Mouse (Mus musculus) A20 (cell line): ENCODE measurements around the gene Lrtm2.
"Not testable (repeated sequence)": the region's sequence is repeated elsewhere in the genome, so short reads cannot be mapped to it uniquely, and the experiment has no call there.

ENCODE experiments used
- DNase-seq: peaks from one replicate; pipeline ENCODE4 v3.0.0-alpha.2; 2011; ENCODE audit warnings: low read depth, low spot score

Lrtm2 gene

DNA sequence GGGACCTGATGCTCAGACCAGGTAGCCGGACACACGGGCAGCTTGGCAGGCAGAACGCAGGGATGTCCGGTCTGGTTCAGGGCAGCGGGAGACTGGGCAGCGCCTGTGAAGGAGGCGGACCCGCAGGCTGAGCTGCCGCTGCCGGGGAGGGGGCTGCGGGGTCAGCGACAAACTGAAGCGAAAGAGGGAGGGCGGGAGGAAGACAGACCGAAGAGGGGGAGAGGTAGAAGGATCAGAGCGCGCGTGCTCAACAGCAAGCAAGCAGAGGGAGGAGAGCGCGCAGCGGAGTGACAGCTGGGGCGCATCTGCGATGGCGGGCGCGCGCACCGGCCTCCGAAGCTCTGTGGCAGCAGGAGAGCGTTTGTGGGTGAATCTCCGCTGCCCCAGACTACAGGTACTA is at the start of gene Lrtm2:
TSS of gene Lrtm2 (minus strand) at position 261 of the 400 bp plus-strand sequence.
- DNase-seq = no peak

DNA sequence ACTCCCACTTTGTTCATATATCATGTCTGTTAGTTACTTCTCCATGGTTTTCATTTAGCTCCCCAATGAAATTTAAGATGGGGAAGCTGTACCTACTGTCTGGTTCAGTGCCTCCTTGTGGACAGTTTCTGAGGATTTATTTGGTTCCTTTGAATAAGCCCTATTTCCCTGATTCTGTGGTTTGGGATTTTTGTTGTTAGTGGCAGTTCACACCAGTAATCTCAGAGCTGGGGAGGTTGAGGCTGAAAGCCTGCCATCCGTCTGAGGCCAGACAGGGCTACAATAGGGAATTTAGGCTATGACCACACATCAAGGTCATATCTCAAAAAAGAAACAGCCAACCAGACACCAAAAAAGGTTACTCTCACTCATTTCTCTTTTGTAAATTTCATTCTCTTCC is 48.1 kb upstream of the Lrtm2 start:
- DNase-seq = no peak

DNA sequence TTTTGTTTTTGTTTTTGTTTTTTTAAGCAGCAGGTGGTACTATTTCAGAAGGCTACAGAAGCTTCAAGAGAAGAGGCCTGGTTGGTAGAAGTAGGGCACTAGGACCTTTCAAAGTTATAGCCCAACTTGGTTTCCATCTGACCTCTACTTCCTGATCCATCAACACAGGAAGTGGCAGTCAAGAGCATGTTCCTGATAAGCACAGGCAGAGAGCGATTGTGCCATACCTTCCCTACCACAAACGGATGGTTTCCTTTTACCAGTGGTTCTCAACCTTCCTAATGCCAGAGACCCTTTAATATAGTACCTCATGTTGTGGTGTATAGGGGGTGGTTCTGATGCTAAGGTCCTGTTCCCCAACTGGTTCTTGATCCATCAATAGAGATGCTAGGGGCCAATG is 47.0 kb upstream of the Lrtm2 start:
- no peak for DNase-seq

DNA sequence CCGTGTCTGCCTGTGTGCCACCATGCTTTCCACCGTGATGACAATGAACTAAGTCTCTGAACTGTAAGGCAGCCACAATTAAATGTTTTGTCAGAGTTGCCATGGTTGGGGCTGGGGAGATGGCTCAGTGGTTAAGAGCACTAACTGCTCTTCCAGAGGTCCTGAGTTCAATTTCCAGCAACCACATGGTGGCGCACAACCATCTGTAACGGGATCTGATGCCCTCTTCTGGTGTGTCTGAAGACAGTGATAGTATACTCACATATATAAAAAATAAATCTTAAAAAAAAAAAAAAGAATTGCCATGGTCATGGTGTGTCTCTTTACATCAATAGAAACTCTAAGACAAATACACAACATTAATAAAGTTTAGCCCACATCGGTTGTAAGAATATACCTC is 44.5 kb upstream of the Lrtm2 start:
- DNase-seq = no peak

DNA sequence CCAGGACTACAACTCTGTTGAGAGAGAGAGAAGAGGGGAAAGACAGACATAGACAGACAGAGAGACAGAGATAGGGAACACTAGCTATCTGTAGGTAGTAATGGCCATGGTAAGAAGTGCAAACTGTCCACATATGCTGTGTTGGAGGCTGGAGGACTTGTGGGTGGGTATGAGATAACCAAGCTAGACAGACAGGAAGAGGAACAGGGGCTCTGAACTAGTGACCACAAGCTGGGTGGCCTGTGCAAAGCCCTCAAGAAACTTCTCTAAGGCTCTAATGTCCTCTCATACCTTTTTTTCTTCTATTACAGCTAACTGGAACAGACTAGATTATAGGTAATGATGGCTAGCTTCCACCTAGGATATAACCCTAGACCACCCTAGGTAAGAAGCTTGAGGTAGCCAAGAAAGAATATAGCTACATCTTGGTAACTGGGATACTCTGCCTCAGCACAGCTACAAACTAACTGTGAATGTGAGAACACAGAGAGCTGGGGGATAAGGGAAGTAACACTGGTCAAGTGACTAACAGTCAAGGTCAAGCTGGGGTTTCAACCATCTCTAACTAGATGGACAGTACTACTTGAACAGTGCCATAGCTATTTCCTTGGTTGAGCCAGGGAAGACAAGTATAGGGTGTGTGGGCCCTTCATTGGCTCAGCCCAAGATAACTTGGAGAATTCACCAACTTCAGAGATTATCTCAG is 42.6 kb upstream of the Lrtm2 start:
- no peak for DNase-seq

DNA sequence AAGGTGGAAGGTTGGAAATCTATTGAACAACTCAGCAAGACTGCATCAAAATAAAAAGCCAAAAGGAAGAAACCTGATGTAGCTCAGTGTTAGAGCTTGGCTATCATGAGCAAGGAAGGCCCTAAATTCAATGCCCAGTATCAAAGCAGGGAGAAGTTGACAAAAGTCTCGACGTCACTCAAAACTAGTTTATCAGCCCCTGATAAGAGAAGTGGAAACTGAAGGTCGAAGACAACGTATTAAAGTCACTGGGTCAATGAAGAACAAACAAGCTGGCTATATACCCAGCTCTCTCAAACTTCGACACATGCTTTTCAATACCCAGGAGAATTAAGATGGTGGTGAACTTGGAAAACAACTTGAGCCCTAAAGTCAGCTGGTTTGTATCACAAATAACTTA is 41.7 kb upstream of the Lrtm2 start:
- DNase-seq = no peak

DNA sequence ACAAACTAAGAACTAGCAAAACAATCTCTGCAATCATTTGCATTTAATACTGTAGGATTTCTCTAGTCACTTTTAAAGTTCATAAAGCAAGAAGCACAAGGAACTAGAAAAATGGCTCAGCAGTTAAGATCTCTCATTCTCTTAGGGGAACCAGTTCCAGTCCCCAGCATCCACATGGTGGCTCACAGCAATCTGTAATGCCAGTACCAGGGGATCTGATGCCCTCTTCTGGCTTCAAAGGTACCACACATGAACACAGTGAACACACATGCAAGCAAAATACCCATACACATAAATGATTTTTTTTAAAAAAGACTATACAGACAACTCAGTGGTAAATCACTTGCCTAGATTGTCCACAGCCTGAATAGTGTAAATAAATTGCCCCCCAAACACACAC is 41.1 kb upstream of the Lrtm2 start:
- peak; percentile 47 for DNase-seq

DNA sequence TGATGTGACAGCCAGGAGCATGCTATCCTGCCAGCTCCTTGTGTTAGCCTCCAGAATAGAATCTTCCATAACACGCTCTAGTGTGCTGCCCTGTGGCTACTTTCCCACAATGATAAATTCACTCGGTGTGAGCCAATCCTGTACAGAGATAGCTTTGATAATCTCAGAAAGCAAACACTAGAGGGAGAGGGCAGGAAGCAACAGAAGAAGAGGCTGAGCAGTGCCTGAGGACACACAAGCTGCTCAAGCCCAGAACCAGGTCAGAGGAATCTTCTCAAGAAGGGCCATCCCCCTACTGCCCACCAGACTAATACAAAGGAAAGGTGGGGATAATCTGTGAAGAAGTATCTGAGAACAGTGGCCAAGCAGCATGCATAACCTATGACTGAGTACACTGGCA is 36.8 kb upstream of the Lrtm2 start:
- no peak for DNase-seq

DNA sequence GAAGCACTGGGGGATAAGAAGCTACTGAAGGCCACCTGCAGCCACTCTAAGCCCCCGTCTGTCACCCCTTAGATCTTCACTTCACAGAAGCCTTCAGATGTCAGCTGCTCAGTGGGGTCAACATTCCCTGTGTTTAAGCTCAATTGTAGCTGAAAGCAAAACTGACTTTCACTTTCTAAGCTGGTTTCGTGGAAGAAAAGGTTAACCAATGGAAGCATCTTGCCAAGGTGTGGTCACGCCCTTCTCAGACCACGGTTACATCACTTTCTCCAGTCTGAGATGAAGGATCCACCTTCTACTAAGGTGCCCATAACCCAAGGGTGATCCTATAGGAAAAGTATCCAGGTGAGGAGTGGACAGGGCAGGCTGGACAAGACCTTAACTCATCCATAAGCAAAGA is 36.2 kb upstream of the Lrtm2 start:
- DNase-seq = not testable (repeated sequence)

DNA sequence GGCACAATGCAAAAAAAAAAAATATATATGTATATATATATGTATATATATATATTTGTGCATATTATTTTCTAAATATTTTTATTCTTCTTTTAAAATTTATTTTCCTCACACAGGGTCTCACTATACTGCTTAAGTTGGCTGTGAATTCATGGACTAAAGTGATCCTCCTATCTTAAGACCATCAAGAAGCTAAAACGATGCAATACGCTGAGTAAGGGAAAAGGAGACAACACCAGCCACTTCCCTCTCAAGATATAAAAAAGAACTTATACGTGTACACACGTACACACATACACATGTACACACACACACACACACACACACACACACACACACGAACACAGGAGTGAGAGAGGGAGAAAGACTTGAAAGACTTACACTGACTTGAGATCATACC is 33.0 kb upstream of the Lrtm2 start:
- DNase-seq = no peak

DNA sequence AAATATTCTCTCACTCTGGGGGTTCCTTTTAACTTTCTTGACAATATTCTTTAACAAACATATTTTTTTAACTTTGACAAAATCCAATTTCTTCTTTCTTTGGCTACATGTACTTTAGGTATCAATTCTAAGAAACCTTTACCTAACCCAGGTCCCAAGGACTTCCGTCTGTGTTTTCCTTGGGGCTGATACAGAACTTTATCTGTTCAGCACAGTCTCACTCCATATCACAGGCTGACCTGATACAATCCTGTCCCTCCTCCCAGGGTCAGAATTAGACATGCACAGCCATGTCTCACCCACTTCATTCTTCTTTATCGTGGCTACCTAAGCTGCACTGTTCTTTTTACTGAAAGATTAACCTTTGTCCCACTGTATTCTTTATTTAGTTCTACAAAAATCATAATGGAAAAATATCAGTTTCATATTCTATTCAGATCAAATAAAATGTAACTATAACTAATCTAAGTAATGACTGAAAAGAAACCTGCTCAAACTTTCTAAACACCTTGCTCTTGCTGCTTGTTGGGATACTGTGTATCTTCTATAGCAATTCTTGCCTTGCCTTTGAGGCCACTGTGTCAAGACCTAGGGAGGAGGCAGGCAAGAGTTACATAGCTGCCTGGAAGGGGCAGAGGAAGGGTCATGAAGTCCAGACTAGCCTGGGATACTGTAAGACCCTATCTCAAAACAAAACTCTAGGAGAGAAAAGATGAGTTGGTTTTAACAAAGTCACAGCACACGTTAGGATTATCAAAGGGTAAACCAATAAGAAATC is 30.5 kb upstream of the Lrtm2 start:
- no peak for DNase-seq

DNA sequence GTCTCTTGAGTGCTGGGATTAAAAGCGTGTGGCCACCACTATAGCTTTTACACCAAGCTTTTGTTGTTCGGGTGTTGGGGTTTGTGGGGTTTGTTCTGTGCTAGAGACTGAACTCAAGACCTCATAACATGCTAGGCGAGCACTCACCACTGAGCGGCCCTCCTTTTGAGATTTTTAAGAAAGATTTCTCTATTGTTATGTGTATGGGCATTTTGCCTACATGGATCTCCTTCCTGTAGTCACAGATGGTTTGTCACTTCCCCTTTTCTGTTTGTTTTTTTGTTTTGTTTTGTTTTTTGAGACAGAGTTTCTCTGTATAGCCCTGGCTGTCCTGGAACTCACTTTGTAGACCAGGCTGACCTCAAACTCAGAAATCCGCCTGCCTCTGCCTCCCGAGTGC is 29.7 kb upstream of the Lrtm2 start:
- peak; percentile 29 for DNase-seq

DNA sequence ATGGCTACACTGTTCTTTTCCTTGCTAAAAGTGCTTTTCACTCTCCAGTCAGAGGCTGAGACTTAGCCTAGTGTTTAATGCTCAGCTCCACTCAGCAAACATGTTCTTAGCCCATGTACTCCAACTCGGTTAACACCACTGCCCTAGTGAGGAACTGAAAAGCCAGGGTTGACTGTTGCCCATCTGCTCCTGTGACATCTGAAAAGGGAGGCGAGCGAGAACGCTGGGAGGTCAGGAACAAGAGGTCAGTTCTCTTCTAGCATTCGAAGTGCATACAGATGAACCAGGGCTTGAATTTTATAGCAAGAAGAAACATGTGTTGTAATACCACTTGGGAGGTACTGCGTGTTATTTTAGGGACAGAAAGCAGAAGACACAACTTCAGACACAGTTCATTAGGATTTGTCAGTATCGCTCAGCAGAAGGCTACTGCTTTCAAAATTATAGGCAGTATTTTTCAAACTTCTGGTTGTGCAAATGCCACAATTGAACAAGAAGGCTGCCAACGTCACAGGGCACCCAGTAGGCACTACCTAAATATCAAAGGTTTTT is 27.5 kb upstream of the Lrtm2 start:
- peak; percentile 44 for DNase-seq

DNA sequence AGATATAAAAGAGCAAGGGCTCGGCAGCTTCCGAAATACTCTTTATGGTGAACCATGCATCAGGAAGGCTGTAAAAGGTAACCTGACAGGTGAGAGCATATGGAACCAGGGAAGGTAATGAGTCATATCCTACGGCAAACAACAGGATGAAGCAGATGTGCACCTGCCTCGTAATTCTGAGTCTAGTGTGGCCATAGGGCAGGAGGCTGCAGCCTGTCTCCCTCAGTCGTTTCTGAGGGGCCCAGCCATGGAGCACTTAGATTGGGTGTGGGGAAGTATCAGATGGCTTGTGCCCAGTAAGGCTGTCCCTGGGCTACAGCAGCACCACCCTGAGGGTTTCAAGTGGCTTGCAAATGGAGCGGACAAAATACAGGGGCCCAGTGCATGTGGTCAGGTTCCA is 21.9 kb upstream of the Lrtm2 start:
- DNase-seq = no peak

DNA sequence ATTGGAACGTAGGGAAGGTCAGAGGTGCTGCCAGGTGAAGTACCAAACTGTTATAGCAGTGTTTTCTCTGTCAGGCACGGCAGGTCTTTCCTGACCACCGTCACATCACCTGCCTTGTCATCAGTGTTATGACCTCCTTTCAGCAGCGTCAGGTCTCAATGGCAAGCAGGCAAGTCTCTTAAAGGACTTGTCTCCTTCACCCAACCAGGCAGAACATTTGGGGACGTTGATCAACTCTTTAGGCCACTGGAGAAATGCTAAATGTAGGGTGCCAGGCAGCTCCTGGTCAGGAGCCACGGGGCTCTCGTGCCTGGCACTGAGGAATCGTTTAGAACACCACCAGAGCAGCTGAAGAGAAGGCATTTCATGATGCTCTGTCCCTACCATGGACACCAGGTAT is 21.1 kb upstream of the Lrtm2 start:
- DNase-seq = no peak

DNA sequence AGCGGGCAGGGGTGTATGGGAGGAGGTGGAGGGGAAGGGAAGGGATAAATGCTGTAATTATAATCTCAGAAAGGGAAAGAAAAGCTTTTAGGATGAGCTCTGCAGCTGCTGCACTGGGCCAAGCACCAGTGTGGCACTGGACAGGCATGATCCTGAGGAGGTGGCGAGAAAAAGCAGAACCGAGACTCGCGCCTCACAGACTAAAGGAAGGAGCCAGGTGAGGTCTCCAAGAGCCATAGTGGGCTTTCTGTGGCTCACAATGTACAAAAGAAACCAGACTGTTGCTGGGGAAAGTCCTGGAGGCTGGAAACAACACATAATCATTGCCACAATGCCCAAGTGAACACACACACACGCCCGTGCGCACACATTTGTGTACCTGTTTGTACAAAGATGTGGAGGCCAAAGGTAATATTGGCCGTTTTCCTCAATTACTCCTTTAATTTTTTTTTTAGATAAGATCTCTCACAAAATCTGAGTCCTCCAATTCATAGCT is 20.2 kb upstream of the Lrtm2 start:
- DNase-seq = peak; percentile 68

DNA sequence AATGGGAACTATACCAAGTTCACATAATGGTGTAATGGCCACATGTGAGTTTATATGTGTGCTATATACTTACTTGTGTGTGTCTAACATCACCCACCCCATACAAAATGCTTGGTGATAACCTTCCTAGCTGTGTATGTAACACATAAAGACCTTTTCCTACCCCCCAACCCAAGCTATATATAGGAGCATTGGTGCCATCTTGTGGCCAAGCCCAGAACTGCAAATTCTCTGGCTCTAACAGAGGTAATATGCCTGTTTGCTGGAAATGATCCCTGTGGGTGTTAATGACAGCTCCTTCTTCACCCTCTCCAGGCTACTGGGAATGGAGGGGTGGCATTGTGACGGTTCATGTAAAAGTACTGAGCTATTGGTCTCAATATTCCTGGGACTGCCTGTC is 17.7 kb upstream of the Lrtm2 start:
- peak; percentile 70 for DNase-seq

DNA sequence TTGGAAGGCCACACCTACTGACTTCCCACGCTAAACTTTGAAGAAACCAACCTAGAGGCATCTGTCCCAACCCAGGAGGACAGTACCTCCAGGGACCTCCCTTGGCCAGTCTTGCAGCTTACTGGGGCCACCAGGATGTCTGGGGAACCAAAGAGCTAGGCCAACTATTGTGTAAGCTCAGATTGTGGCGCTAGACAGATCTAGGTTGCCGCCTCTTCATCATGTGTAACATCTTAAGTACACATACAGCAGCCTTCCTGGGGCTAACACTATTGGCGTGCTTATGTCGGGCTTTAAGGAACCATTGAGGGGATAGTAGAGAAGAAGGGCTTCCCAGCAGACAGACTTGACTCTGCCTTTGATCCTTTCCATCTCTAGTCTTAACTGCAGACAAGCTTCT is 17.2 kb upstream of the Lrtm2 start:
- no peak for DNase-seq

DNA sequence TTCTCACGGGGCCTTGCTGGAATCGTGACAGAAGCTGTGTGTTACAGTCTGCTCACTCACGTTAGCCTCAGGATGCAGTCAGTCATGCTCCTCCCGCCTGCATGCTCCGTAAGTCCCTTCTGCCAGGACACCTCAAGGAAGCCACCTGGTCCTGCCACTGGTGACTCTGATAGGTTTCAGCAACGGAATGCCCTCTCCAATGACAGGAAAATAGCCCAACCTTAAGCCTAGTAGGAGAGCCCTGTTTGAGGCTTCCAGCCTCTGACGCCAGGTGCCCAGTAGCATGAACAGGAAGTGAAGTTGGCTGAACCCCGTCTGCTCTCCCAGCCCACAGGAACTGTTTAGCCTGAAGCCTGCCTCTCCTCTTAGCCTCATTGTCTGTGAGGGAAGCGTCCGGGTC is 15.7 kb upstream of the Lrtm2 start:
- no peak for DNase-seq

DNA sequence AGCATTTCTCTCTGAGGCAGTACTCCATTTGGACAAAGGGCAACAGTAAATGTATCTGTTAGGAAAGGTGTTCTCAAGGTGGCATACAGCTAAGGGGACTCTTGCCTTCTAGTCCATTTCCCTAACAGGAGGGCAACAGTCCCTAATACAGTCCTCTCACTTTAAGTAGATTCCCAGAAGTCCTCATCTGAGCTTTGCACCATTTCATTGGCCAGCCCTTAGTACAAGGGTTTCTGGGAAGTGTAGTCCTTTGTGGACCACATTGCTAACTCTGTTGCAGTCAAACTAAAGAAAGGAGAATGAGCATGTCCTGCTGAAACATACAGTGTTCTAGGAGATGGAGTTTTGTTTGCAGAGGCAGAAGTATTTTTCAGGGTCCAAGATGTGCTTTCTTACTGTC is 10.8 kb upstream of the Lrtm2 start:
- no peak for DNase-seq

DNA sequence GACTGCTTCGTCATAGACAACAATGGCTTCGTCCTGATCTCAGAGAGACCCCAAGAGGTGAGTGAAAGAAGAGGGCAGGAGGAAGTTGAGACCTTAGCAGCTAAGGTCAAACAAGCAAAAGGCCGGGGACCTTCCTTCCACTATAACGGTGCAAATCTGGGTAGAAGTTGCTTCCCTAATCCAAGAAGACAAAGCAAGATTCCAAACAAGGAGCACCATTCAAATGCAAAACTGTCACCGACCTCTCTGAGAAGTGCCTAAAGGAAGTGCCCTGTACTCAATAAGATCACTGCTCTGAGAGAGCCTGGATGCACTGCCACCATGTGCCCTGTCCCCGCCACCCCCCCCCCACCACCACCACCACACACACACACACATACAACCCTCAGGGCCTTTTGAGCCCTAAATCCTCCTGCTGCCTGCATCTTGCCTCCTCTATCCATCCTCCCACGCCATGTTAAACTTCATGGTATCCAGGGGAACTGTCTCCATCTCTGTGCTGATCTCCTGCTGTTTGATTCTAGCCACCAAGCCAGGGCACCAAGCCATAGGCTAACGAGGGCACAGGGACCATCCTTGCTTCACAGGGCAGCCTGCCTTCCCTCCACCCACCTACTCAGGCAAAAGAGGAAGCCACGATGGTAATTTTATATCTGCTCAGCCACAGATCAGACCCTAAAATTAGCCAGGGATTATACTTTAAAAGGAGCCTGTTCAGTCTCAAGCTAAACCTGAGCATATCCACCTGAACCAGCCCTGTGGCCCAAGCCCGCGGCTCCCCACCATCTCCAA is 7.8 kb upstream of the Lrtm2 start:
- DNase-seq = peak; percentile 38

DNA sequence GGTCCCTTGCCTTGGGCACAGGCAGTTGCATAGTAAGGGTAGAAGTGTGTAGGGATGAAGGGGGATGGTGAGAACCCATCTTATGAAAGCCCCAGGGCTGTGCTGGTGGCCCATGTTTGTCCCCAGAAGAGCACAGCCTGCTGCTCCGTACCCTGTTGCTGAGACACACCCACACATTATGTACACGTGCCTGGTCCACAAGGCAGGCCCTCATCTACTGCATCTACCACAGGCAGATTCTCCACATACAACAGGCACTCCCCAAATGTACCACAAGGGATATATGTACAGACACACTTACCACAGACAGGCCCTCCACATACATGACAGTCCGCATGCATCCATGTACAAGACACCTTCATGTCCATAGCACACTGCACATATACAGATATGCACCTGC is 6.7 kb upstream of the Lrtm2 start:
- DNase-seq = no peak
